Mouse (Mus musculus): ENCODE data around the gene Chpf2. TPM values are rescaled to one million over a fixed set of nuclear protein-coding genes. Genes with fewer than 3 reads are reported as not detected.

Gene Chpf2
- polyA plus RNA-seq (2012; ENCODE audit: low replicate concordance): 95.3 and 106 TPM in 2 replicates

DNA sequence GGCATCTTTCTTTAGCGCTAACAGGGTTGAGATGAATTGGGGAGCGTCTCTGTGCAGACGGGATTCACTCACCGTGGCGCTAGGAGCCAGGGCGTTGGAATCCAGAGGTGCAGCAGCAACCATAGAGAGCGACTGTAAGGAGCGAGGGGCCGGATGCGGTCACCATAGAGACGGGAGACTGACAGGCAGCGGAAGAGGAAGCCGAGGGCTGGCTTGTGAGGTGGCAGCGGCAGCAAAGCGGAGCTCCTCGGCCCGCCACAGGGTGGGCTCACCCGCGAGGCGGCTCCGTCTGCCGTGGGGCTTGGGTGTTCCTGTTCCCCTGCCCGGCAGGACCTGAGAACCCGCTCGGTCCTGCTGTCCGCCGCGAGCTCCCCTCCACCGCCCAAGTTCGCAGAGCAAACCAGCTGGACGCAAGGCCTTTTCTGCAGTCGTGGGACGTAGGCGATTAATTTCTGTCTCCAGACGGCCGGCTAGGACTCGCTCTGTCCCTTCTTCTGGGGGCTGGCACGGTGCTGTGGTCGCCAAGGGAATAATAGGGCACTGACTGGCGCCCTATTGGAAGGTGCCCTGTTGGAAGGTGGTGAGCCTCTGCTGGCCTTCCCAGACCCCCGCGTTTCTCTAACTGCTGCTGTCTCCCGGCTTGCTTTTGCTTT, at the start of gene Chpf2:
Chpf2 (plus strand) TSS at position 195 of the 653 bp plus-strand sequence.

DNA sequence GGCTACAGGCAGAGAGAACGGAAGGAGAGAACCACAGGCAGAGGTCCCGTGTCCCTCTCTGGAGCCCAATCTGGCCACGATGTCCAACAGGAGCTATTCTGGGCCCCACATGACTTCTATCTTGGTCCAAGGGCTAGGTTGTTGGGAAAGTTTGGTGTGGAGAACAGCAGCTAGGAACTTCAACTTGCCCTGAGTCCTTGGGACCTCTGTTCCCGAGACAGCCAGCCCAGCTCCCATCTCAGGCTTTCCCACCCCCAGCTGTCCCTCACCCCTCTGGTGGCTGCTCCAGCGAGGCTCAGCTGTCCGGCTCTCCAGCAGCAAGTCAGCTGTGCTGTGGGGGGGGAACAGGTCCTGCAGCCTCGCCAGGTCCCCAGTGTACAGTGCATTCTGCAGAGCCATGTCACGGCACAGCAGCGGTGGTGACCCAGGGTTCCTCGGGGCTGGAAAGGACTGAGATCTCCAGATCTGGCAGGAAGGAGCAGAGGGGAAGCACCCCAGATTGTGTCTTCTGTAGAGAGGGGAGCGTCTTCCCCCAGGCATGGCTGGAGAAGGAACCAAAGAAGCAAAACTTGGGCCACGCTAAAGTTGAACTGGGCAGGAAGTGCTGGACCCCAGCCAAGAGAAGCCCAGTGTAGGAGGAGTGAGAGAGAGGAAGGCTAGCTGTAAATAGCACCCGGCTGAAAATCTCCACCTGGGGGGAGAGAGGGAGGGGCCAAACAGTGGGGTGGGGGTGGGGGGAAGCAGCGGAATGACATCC, 46.0 kb upstream of the Chpf2 start, which contains the start of gene Asb10:
Asb10 (minus strand) TSS at position 592 of the 757 bp plus-strand sequence.

DNA sequence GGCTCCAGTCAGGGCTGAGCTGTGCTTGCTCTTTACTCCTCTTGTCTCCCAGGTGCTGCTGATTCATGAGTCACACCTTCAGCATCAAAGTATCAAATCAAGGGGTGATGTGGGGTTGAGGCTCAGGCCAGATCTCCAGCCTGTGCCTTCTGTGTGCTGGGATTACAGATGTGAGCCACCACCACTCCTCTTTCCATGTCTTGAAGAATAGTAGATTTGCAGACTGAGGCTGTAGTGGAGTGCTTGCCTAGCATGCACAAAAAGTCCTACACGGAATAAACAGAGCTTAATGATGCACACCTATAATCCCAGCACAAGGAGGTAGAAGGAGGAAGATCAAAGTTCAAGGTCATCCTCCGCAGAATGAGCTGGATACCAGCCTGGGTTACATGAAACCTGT, 29.8 kb upstream of the Chpf2 start, which contains the start of gene 4931409K22Rik:
4931409K22Rik (minus strand) TSS at position 101 of the 400 bp plus-strand sequence.

DNA sequence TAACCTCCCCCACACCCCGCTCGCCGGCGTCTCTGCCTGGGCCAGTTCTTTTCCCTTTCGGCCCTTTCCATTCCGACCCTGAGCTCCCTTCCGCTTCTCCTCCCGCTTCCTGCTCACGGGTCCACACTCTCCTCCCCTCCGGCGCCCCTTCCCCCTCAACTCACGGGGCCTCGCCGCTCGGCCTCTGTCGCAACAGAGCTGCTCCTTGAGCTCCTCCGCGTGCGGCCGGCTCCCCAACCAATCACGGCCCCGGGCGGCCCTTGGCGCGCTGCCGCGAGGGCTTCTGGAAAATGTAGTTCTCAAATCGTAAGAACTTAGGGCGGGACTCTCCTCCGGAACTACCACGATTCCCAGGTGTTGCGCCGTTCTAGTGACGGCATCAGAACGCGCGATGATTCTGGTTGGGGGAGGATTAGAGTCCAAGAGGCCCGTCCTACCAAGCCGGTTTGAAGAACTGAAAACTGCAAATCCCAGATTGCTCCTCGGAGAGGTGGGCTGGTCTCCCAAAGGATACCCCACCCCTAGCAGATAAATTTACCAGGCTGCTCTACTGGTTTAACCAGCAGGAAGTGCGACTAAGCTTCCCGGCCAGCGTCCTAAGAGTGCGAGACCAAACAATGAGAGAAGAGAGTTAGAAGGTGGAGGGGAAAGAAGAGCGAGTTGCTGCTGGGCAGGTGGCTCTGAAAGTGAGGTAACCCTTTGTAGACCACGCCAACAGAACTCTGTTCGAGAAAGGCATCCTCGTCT, 9.2 kb upstream of the Chpf2 start, which contains the start of gene Abcf2:
Abcf2 (minus strand) TSS at position 285 of the 747 bp plus-strand sequence.

DNA sequence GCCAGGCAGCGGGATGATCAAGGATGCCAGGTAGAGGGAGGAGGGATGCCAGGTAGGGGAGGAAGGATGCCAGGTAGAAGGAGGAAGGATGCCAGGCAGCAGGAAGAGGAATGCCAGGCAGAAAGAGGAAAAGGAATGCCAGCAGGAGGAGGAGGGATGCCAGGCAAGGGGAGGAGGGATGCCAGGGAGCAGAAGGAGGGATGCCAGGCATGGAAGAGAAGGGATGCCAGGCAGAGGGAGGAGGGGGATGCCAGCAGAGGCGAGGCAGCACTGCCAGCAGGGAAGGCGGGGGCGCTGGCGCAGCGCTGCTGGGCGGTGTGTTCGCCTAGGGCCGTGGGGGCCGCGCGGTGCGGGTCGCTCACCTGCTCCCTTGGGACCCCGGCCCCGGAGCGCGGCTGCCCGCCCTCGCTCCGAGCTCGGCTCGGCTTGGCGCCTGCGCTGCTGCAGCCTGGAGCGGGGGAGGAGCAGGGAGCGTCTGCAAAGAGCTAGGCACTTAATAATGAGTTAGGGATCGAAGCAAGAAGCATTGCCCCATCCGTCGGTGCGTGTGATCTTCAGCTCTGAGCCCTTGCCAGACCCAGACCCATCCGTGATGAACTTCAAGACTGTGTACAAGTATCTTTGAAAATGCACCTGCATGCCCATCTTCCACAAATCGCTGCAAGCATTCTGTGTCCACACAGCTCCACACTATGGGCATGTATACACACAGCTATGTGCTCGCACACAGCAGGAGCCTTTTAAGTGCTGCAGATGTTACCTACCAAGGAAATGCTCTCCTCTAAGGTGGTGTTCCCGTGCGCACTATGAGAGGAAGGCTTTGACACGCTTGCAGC, 37.7 kb downstream of the Chpf2 start, which contains the start of gene Smarcd3:
Smarcd3 (minus strand) TSS at position 426 of the 836 bp plus-strand sequence.

Other genes starting within 250 kb of the Chpf2 start
- gene Kcnh2, start 235.1 kb upstream of the Chpf2 start, polyA plus RNA-seq (2012; ENCODE audit: low replicate concordance): 0.57 and 1.2 TPM in 2 replicates
- 2.9 and 4.1 TPM in 2 replicates for gene Nos3, start 221.9 kb upstream of the Chpf2 start, polyA plus RNA-seq (2012; ENCODE audit: low replicate concordance)
- gene Atg9b, start 194.6 kb upstream of the Chpf2 start, polyA plus RNA-seq (2012; ENCODE audit: low replicate concordance): 2.9 and 4.9 TPM in 2 replicates
- gene Abcb8, start 193.1 kb upstream of the Chpf2 start, polyA plus RNA-seq (2012; ENCODE audit: low replicate concordance): 26.8 and 82.6 TPM in 2 replicates
- not detected in 2 replicates for gene Asic3, start 173.3 kb upstream of the Chpf2 start, polyA plus RNA-seq (2012; ENCODE audit: low replicate concordance)
- 13.9 and 16.8 TPM in 2 replicates for gene Cdk5, start 163.2 kb upstream of the Chpf2 start, polyA plus RNA-seq (2012; ENCODE audit: low replicate concordance)
- 34.2 and 35.8 TPM in 2 replicates for gene Slc4a2, start 162.9 kb upstream of the Chpf2 start, polyA plus RNA-seq (2012; ENCODE audit: low replicate concordance)
- 240 and 410 TPM in 2 replicates for gene Fastk, start 141.5 kb upstream of the Chpf2 start, polyA plus RNA-seq (2012; ENCODE audit: low replicate concordance)
- gene Tmub1, start 138.9 kb upstream of the Chpf2 start, polyA plus RNA-seq (2012; ENCODE audit: low replicate concordance): 28.8 and 48.7 TPM in 2 replicates
- gene Agap3, start 134.6 kb upstream of the Chpf2 start, polyA plus RNA-seq (2012; ENCODE audit: low replicate concordance): 245 and 322 TPM in 2 replicates
- gene Gbx1, start 59.5 kb upstream of the Chpf2 start, polyA plus RNA-seq (2012; ENCODE audit: low replicate concordance): not detected in 2 replicates
- not detected in 2 replicates for gene Asb10, start 45.8 kb upstream of the Chpf2 start, polyA plus RNA-seq (2012; ENCODE audit: low replicate concordance)
- gene 4931409K22Rik, start 29.9 kb upstream of the Chpf2 start, polyA plus RNA-seq (2012; ENCODE audit: low replicate concordance): not detected in 2 replicates
- gene Abcf2, start 9.3 kb upstream of the Chpf2 start, polyA plus RNA-seq (2012; ENCODE audit: low replicate concordance): 53.5 and 152 TPM in 2 replicates
- gene Smarcd3, start 37.7 kb downstream of the Chpf2 start, polyA plus RNA-seq (2012; ENCODE audit: low replicate concordance): 0.10 and 0.56 TPM in 2 replicates
- 12.0 and 32.4 TPM in 2 replicates for gene Nub1, start 98.8 kb downstream of the Chpf2 start, polyA plus RNA-seq (2012; ENCODE audit: low replicate concordance)
- gene Wdr86, start 144.0 kb downstream of the Chpf2 start, polyA plus RNA-seq (2012; ENCODE audit: low replicate concordance): 0.15 and 0.64 TPM in 2 replicates
- not detected in 2 replicates for gene Crygn, start 171.3 kb downstream of the Chpf2 start, polyA plus RNA-seq (2012; ENCODE audit: low replicate concordance)